In the genomic region with DNA sequence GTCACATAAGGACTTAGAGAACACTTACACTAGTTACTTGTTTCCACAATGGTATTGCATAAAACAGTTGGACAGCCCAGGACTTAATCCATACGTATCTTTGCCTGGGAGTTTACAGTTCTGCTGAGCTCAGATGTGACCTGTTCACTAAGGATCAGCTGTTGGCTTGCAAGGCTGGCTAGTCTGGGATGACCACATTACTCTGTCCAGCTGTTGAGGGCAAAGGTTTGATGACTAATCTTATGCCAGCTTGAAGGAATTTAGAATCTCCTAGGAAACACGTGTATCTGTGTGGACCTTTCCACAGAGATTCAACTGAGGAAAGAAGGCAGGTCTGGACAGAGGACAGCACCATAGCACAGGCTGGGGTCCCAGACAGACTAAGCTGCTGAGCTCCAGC, we compare ENCODE assay signal across 19 mouse cellular contexts.
DNase-seq lines count a peak whose midpoint lies in the region; ATAC-seq and TF ChIP-seq lines count a peak whose summit lies in the region.
"Had no signal": no experiment of that assay in that cellular context is flagged by ENCODE, and none has a peak within 500 bp of the region (broad histone marks: within the 10 kb centered on the region; RNA-seq: fewer than 3 reads in every experiment).

No protein-coding gene starts in this region.

- H3K79me2 ChIP-seq in heart, adult 2 months (replicated peaks; ENCODE audit: control insufficient read depth, insufficient read depth, low read length): no peaks in the 10 kb centered on the region

- H3K36me3 ChIP-seq in heart, embryonic 10.5 days: no peaks in the 10 kb centered on the region
- H3K36me3 ChIP-seq in heart, adult 2 months (ENCODE audit: control insufficient read depth, insufficient read depth, low read length): no peaks in the 10 kb centered on the region
- no peaks in the 10 kb centered on the region for H3K36me3 ChIP-seq in kidney, embryonic 16.5 days (ENCODE audit: insufficient read depth, low read length)
- H3K36me3 ChIP-seq: forebrain, embryonic 15.5 days; heart, embryonic 12.5 days; hindbrain, embryonic 10.5 days had no signal

- peaks cover 12% of the 10 kb centered on the region for H3K4me1 ChIP-seq in heart, embryonic 10.5 days
- peaks cover 4% of the 10 kb centered on the region for H3K4me1 ChIP-seq in heart, adult 2 months (ENCODE audit: control insufficient read depth, insufficient read depth, low read length)
- H3K4me1 ChIP-seq in kidney, embryonic 16.5 days (ENCODE audit: insufficient read depth, low read length): no peaks in the 10 kb centered on the region

- in situ Hi-C loops in Patski (cut with MboI; ENCODE audit: low pct_unique_long_range_greater_than_20kb): no loop called here

- TF ChIP-seq POLR2A in heart, adult 2 months (IDR thresholded peaks at IDR 0.05; ENCODE audit: insufficient read depth, low read depth, low read length): no peak

- no peak overlapping the region for H3K4me2 ChIP-seq in kidney, embryonic 16.5 days (replicated peaks; ENCODE audit: low read depth, low read length)
- H3K4me2 ChIP-seq: forebrain, embryonic 15.5 days; heart, embryonic 12.5 days; hindbrain, embryonic 14.5 days had no signal

- no peak overlapping the region for H3K4me3 ChIP-seq in heart, embryonic 10.5 days
- H3K4me3 ChIP-seq in heart, adult 2 months: no peak overlapping the region
- H3K4me3 ChIP-seq in kidney, embryonic 16.5 days (ENCODE audit: low read length): no peak overlapping the region
- no peak overlapping the region for H3K4me3 ChIP-seq in left cerebral cortex, adult 2 months
- H3K4me3 ChIP-seq: erythroblast, embryonic 14.5 days; forebrain, embryonic 15.5 days; heart, embryonic 12.5 days; hindbrain, embryonic 10.5 days had no signal

- CTCF ChIA-PET in Patski (lab: Charles Lee): interaction anchor here (1.4 kb wide), 1 partner anchor 17 kb away, joined by 3 read pairs; no protein-coding TSS in a partner anchor

- TF ChIP-seq CTCF in heart, adult 2 months (IDR thresholded peaks at IDR 0.05): no peak
- no peak for TF ChIP-seq CTCF in Patski (IDR thresholded peaks at IDR 0.05)
- TF ChIP-seq CTCF in left cerebral cortex, adult 2 months (IDR thresholded peaks at IDR 0.05): no peak

- no peak for TF ChIP-seq EP300 in heart, adult 2 months (IDR thresholded peaks at IDR 0.05; ENCODE audit: insufficient read depth, low read depth, low read length)

- H3K27ac ChIP-seq in heart, embryonic 10.5 days: no peak overlapping the region
- H3K27ac ChIP-seq in heart, adult 2 months: no peak overlapping the region
- no peak overlapping the region for H3K27ac ChIP-seq in kidney, embryonic 16.5 days (ENCODE audit: low read length)
- no peak overlapping the region for H3K27ac ChIP-seq in left cerebral cortex, adult 2 months
- H3K27ac ChIP-seq: forebrain, embryonic 15.5 days; hindbrain, embryonic 10.5 days; hindbrain, embryonic 14.5 days had no signal

- ATAC-seq in kidney, embryonic 16.5 days (ENCODE audit: low FRiP score, low TSS enrichment): no peak
- peak; percentile 82 for ATAC-seq in Patski
- ATAC-seq: forebrain, embryonic 15.5 days had no signal

- intact Hi-C loops in heart, adult 2 months (cut with DNase I): no loop called here
- intact Hi-C loops in left cerebral cortex, adult 2 months (cut with DNase I): no loop called here

- H3K9me3 ChIP-seq in heart, embryonic 10.5 days: no peaks in the 10 kb centered on the region
- no peaks in the 10 kb centered on the region for H3K9me3 ChIP-seq in kidney, embryonic 16.5 days (ENCODE audit: low read length)
- H3K9me3 ChIP-seq: forebrain, embryonic 15.5 days; heart, embryonic 12.5 days; hindbrain, embryonic 10.5 days had no signal

- DNase-seq in heart, embryonic 10.5 days (ENCODE audit: low spot score): peak; percentile 61
- DNase-seq in heart, adult 2 months: no peak
- peak; percentile 11 to 45 for DNase-seq in kidney, adult 8-10 months
- DNase-seq in 3T3-L1 (ENCODE audit: low read depth, low spot score) (peak; percentile 81), Patski (ENCODE audit: low read depth, low spot score) (peak; percentile 25)
- DNase-seq in left cerebral cortex, adult 2 months (ENCODE audit: extremely low spot score in 1 of 2, low spot score in 2 of 2): no peak
- DNase-seq in right cerebral cortex, adult 2 months (ENCODE audit: low spot score in 2 of 2): no peak
- DNase-seq: adrenal gland, postnatal 14 days; cerebellum, adult 11-12 months; cerebellum, adult 9-10 months; cerebellum, postnatal 25 days; gastrocnemius, postnatal 10 days; heart, adult 18-20 months had no signal

- 0 out of 2 replicates have a peak, but pooled peaks cover 5% of the 10 kb centered on the region for H3K27me3 ChIP-seq in heart, embryonic 10.5 days (ENCODE audit: insufficient read depth, poor library complexity, severe bottlenecking)
- no peaks in the 10 kb centered on the region for H3K27me3 ChIP-seq in heart, adult 2 months (ENCODE audit: control insufficient read depth, insufficient read depth, low read length)
- H3K27me3 ChIP-seq in kidney, embryonic 16.5 days (ENCODE audit: insufficient read depth, low read length): no peaks in the 10 kb centered on the region
- H3K27me3 ChIP-seq in Patski: no peaks in the 10 kb centered on the region
- H3K27me3 ChIP-seq: forebrain, embryonic 15.5 days; heart, embryonic 12.5 days had no signal

- WGBS in heart, embryonic 10.5 days: 64% methylated on average over 2 of the region's 2 CpGs
- 49% methylated on average over 2 of the region's 2 CpGs for WGBS in heart, adult 2 months
- WGBS in kidney, embryonic 16.5 days: 37% methylated on average over 2 of the region's 2 CpGs

- no peak overlapping the region for H3K9ac ChIP-seq in heart, adult 2 months (ENCODE audit: low read depth, low read length)
- H3K9ac ChIP-seq in kidney, embryonic 16.5 days (replicated peaks; ENCODE audit: low read length): no peak overlapping the region
- H3K9ac ChIP-seq: forebrain, embryonic 15.5 days; heart, embryonic 12.5 days; hindbrain, embryonic 14.5 days had no signal

- POLR2A ChIA-PET in Patski (lab: Charles Lee): no interaction called here

Comparison
In these comparisons a context has a peak if more than half of its experiments do, and no peak if none do; other contexts are left out.
1. DNase-seq: peak in heart, embryonic 10.5 days (single experiment), kidney, adult 8-10 months (2 of 2), 3T3-L1 (single experiment) and Patski (single experiment); none in heart, adult 2 months (0 of 2), left cerebral cortex, adult 2 months (0 of 2) and right cerebral cortex, adult 2 months (0 of 2).